Comparison of ENCODE assay signal across 33 mouse cellular contexts in the genomic region with DNA sequence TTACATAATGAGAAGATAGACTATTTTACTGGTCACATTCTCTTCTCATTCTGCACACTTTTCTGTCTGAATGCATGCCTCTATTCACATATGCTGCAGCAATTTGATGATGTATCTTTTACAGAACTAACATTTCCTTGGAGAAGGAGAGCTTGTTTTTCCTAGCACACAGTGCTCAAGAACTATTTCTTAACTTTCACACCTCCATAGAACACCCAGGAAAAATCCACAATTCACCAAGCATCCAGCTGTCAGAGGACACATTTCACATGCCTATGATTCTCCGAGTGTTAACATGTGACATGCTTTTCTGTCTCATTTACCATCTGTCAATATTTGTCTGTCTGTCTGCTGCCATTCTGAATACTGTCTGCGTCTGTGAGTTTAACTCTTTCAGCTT. TPM values are rescaled to one million over a fixed set of nuclear protein-coding genes. Genes with fewer than 3 reads are reported as not detected.
DNase-seq lines count a peak whose midpoint lies in the region; ATAC-seq and TF ChIP-seq lines count a peak whose summit lies in the region.
"Had no signal": no experiment of that assay in that cellular context is flagged by ENCODE, and none has a peak within 500 bp of the region (broad histone marks: within the 10 kb centered on the region; RNA-seq: fewer than 3 reads in every experiment).

No protein-coding gene starts in this region.

- no peaks in the 10 kb centered on the region for H3K4me1 ChIP-seq in forebrain, postnatal 0 days (ENCODE audit: insufficient read depth)
- no peaks in the 10 kb centered on the region for H3K4me1 ChIP-seq in forebrain, embryonic 11.5 days (replicated peaks; ENCODE audit: control insufficient read depth, insufficient read depth, low read length)
- H3K4me1 ChIP-seq: embryonic facial prominence, embryonic 10.5 days; embryonic facial prominence, embryonic 13.5 days; forebrain, embryonic 15.5 days; heart, embryonic 12.5 days; hindbrain, embryonic 10.5 days; hindbrain, embryonic 13.5 days; intestine, embryonic 15.5 days had no signal

- no peaks in the 10 kb centered on the region for H3K27me3 ChIP-seq in forebrain, postnatal 0 days (ENCODE audit: insufficient read depth, low read length)
- no peaks in the 10 kb centered on the region for H3K27me3 ChIP-seq in forebrain, embryonic 11.5 days (ENCODE audit: control insufficient read depth, insufficient read depth, low read length)
- H3K27me3 ChIP-seq: CH12.LX; embryonic facial prominence, embryonic 13.5 days; forebrain, embryonic 15.5 days; heart, embryonic 12.5 days; heart, embryonic 15.5 days; hindbrain, embryonic 13.5 days; intestine, embryonic 15.5 days; Patski had no signal

- peak; percentile 75 for ATAC-seq in forebrain, postnatal 0 days
- ATAC-seq in forebrain, embryonic 11.5 days (replicated peaks; ENCODE audit: low FRiP score) = no peak
- no peak for ATAC-seq in megakaryocyte-erythroid progenitor cell, adult 5-6 weeks (replicated peaks; ENCODE audit: low FRiP score, low TSS enrichment, poor library complexity, severe bottlenecking)
- ATAC-seq: forebrain, embryonic 15.5 days; hindbrain, embryonic 16.5 days; Patski had no signal

- DNase-seq in forebrain, postnatal 0 days = no peak
- no peak for DNase-seq in forebrain, embryonic 11.5 days (ENCODE audit: low spot score)
- DNase-seq in layer of hippocampus, adult 9-11 months = peak; percentile 19
- no peak for DNase-seq in layer of hippocampus, adult 18-20 months (ENCODE audit: low spot score in 2 of 2)
- peak; percentile 15 for DNase-seq in right cerebral cortex, adult 18-20 months
- no peak for DNase-seq in right cerebral cortex, postnatal 14 days
- DNase-seq: adrenal gland, postnatal 10 days; adrenal gland, postnatal 36 days; B cell, adult 2 months; cerebellum, adult 11-12 months; cerebellum, adult 8-10 months; cerebellum, postnatal 10 days; cerebellum, postnatal 36 days; embryo, embryonic 11 days; gastrocnemius, adult 2 months; gastrocnemius, postnatal 14 days; heart, adult 18-20 months; heart, postnatal 10 days; heart, postnatal 36 days had no signal

- H3K9ac ChIP-seq in forebrain, postnatal 0 days = no peak overlapping the region
- H3K9ac ChIP-seq in forebrain, embryonic 11.5 days (ENCODE audit: low read length) = no peak overlapping the region
- H3K9ac ChIP-seq: embryonic facial prominence, embryonic 13.5 days; forebrain, embryonic 15.5 days; heart, embryonic 12.5 days; heart, embryonic 15.5 days; hindbrain, embryonic 13.5 days; intestine, embryonic 15.5 days had no signal

- no peaks in the 10 kb centered on the region for H3K36me3 ChIP-seq in forebrain, postnatal 0 days (ENCODE audit: insufficient read depth)
- H3K36me3 ChIP-seq in forebrain, embryonic 11.5 days (ENCODE audit: control insufficient read depth, insufficient read depth, low read length) = no peaks in the 10 kb centered on the region
- H3K36me3 ChIP-seq: embryonic facial prominence, embryonic 10.5 days; embryonic facial prominence, embryonic 13.5 days; forebrain, embryonic 15.5 days; G1E; heart, embryonic 12.5 days; heart, embryonic 15.5 days; hindbrain, embryonic 10.5 days; hindbrain, embryonic 13.5 days; intestine, embryonic 15.5 days had no signal

- H3K27ac ChIP-seq in forebrain, postnatal 0 days (ENCODE audit: low read depth, low read length) = no peak overlapping the region
- no peak overlapping the region for H3K27ac ChIP-seq in forebrain, embryonic 11.5 days (ENCODE audit: low read depth, low read length)
- H3K27ac ChIP-seq: embryonic facial prominence, embryonic 10.5 days; embryonic facial prominence, embryonic 13.5 days; forebrain, embryonic 15.5 days; gastrocnemius, adult 2 months; heart, embryonic 15.5 days; hindbrain, embryonic 10.5 days; hindbrain, embryonic 13.5 days; intestine, embryonic 15.5 days had no signal

- H3K9me3 ChIP-seq in forebrain, postnatal 0 days (ENCODE audit: low read length) = no peaks in the 10 kb centered on the region
- no peaks in the 10 kb centered on the region for H3K9me3 ChIP-seq in forebrain, embryonic 11.5 days (ENCODE audit: control insufficient read depth, low read length)
- H3K9me3 ChIP-seq: embryonic facial prominence, embryonic 10.5 days; forebrain, embryonic 15.5 days; heart, embryonic 15.5 days; hindbrain, embryonic 10.5 days; hindbrain, embryonic 13.5 days; intestine, embryonic 15.5 days had no signal

- 59% methylated on average over 2 of the region's 2 CpGs for WGBS in forebrain, postnatal 0 days
- WGBS in forebrain, embryonic 11.5 days = 84% methylated on average over 2 of the region's 2 CpGs

- no peak overlapping the region for H3K4me3 ChIP-seq in forebrain, postnatal 0 days (ENCODE audit: low read depth, low read length)
- no peak overlapping the region for H3K4me3 ChIP-seq in forebrain, embryonic 11.5 days (ENCODE audit: low read depth, low read length)
- H3K4me3 ChIP-seq: embryonic facial prominence, embryonic 10.5 days; embryonic facial prominence, embryonic 13.5 days; erythroblast, embryonic 14.5 days; forebrain, embryonic 15.5 days; gastrocnemius, adult 2 months; heart, embryonic 12.5 days; heart, embryonic 15.5 days; hindbrain, embryonic 10.5 days; hindbrain, embryonic 13.5 days; intestine, embryonic 15.5 days had no signal

- H3K4me2 ChIP-seq in forebrain, postnatal 0 days (ENCODE audit: low read depth) = no peak overlapping the region
- no peak overlapping the region for H3K4me2 ChIP-seq in forebrain, embryonic 11.5 days (ENCODE audit: low read depth, low read length, severe bottlenecking)
- H3K4me2 ChIP-seq: embryonic facial prominence, embryonic 13.5 days; forebrain, embryonic 15.5 days; heart, embryonic 12.5 days; heart, embryonic 15.5 days; hindbrain, embryonic 13.5 days; intestine, embryonic 15.5 days had no signal

- TF ChIP-seq CTCF in forebrain, postnatal 0 days (IDR thresholded peaks at IDR 0.05; ENCODE audit: low read depth) = no peak

RNA-seq across cellular contexts. Expression of gene Prss12, which starts 21.1 kb away (rescaled TPM):
- total RNA-seq in forebrain, postnatal 0 days (2014; rRNA removed) = 14.5 and 18.9 TPM in 2 replicates
- polyA plus RNA-seq in forebrain, postnatal 0 days (2015; fragmentation: Nextera tagmentation; extraction: Ambion mirVana) = 14.9 and 17.7 TPM in 2 replicates
- 1.1 and 1.7 TPM in 2 replicates for polyA plus RNA-seq in forebrain, embryonic 11.5 days (2014; fragmentation: Nextera tagmentation; extraction: Ambion mirVana)
- total RNA-seq in layer of hippocampus, adult 18-20 months (2021) = 10 to 100 TPM; 11.5 to 14.1 TPM
- total RNA-seq in megakaryocyte-erythroid progenitor cell, adult 5-6 weeks (2014; fragmentation: Nextera tagmentation) = not detected in 2 replicates
- total RNA-seq in megakaryocyte-erythroid progenitor cell, adult 5-6 weeks (2017) = not detected in 2 replicates
- polyA plus RNA-seq: erythroblast, embryonic 14.5 days; G1E had no signal

RNA-seq across cellular contexts. Expression of gene Mettl14, which starts 39.7 kb away (rescaled TPM):
- total RNA-seq in forebrain, postnatal 0 days (2014; rRNA removed) = 6.1 and 8.7 TPM in 2 replicates
- 9.6 and 14.9 TPM in 2 replicates for polyA plus RNA-seq in forebrain, postnatal 0 days (2015; fragmentation: Nextera tagmentation; extraction: Ambion mirVana)
- 33.5 and 35.1 TPM in 2 replicates for polyA plus RNA-seq in forebrain, embryonic 11.5 days (2014; fragmentation: Nextera tagmentation; extraction: Ambion mirVana)
- 10 to 100 TPM; 13.9 to 15.6 TPM for total RNA-seq in layer of hippocampus, adult 18-20 months (2021)
- total RNA-seq in megakaryocyte-erythroid progenitor cell, adult 5-6 weeks (2014; fragmentation: Nextera tagmentation) = 19.5 and 24.2 TPM in 2 replicates
- 33.0 and 42.4 TPM in 2 replicates for total RNA-seq in megakaryocyte-erythroid progenitor cell, adult 5-6 weeks (2017)

Comparison
In these comparisons a context has a peak if more than half of its experiments do, and no peak if none do; other contexts are left out.
1. DNase-seq: peak in layer of hippocampus, adult 9-11 months (single experiment) and right cerebral cortex, adult 18-20 months (single experiment); none in forebrain, postnatal 0 days (single experiment), forebrain, embryonic 11.5 days (single experiment), layer of hippocampus, adult 18-20 months (0 of 2) and right cerebral cortex, postnatal 14 days (single experiment).
2. RNA of gene Prss12, which starts 21.1 kb away (total RNA-seq): 14.5 to 18.9 TPM in forebrain, postnatal 0 days and 11.5 to 14.1 TPM in layer of hippocampus, adult 18-20 months; not detected in megakaryocyte-erythroid progenitor cell, adult 5-6 weeks; every median in the first group is over 10 times any median in the second.